10 mouse cellular contexts compared by ENCODE assay signal in genomic region chrX:139808085-139808484, GRCm38 (mm10). TPM values are rescaled to one million over a fixed set of nuclear protein-coding genes. Genes with fewer than 3 reads are reported as not detected.
DNase-seq lines count a peak whose midpoint lies in the region; ATAC-seq lines count a peak whose summit lies in the region.
"Had no signal": no experiment of that assay in that cellular context is flagged by ENCODE, and none has a peak within 500 bp of the region (broad histone marks: within the 10 kb centered on the region; RNA-seq: fewer than 3 reads in every experiment).

No protein-coding gene starts in this region.

- no peak overlapping the region for H3K27ac ChIP-seq in hindbrain, embryonic 14.5 days
- H3K27ac ChIP-seq: embryonic facial prominence, embryonic 12.5 days had no signal

- no peaks in the 10 kb centered on the region for H3K36me3 ChIP-seq in hindbrain, embryonic 14.5 days (replicated peaks; ENCODE audit: control insufficient read depth, insufficient read depth)
- H3K36me3 ChIP-seq: embryonic facial prominence, embryonic 12.5 days had no signal

- 45% methylated on average over 4 of the region's 4 CpGs for WGBS in hindbrain, embryonic 14.5 days

- peak; percentile 10 for DNase-seq in layer of hippocampus, adult 11-12 months (ENCODE audit: low spot score)
- DNase-seq in layer of hippocampus, postnatal 25 days (ENCODE audit: extremely low spot score in 1 of 2, low spot score in 1 of 2) = no peak
- peak; percentile 12 for DNase-seq in brain, embryonic 18.5 days (ENCODE audit: low read depth, low spot score)
- peak; percentile 28 for DNase-seq in hindbrain, embryonic 14.5 days (ENCODE audit: low spot score)
- peak; percentile 16 to 22 for DNase-seq in layer of hippocampus, postnatal 10 days (ENCODE audit: low spot score in 2 of 2)
- no peak for DNase-seq in heart, postnatal 36 days
- DNase-seq in heart, postnatal 14 days = no peak
- DNase-seq in heart, postnatal 25 days (ENCODE audit: low spot score) = no peak

- ATAC-seq in hindbrain, embryonic 14.5 days (ENCODE audit: low FRiP score) = peak; percentile 79; the same call in 1 of the 2 replicates

- peaks cover 6% of the 10 kb centered on the region; the same call in 1 of the 2 replicates for H3K27me3 ChIP-seq in hindbrain, embryonic 14.5 days (ENCODE audit: control insufficient read depth, insufficient read depth, low read length)
- H3K27me3 ChIP-seq: embryonic facial prominence, embryonic 12.5 days had no signal

- no peaks in the 10 kb centered on the region for H3K9me3 ChIP-seq in hindbrain, embryonic 14.5 days (ENCODE audit: control insufficient read depth, low read length)
- H3K9me3 ChIP-seq: embryonic facial prominence, embryonic 12.5 days had no signal

- no peak overlapping the region for H3K4me3 ChIP-seq in hindbrain, embryonic 14.5 days (replicated peaks; ENCODE audit: low read length)
- H3K4me3 ChIP-seq: embryonic facial prominence, embryonic 12.5 days had no signal

- no peak overlapping the region for H3K9ac ChIP-seq in hindbrain, embryonic 14.5 days
- H3K9ac ChIP-seq: embryonic facial prominence, embryonic 12.5 days had no signal

- intact Hi-C loops in heart, postnatal 36 days (cut with DNase I) = no loop called here
- intact Hi-C loops in heart, postnatal 14 days (cut with DNase I) = no loop called here
- intact Hi-C loops in heart, postnatal 25 days (cut with DNase I) = no loop called here

- H3K4me2 ChIP-seq in hindbrain, embryonic 14.5 days (replicated peaks) = no peak overlapping the region
- H3K4me2 ChIP-seq: embryonic facial prominence, embryonic 12.5 days had no signal

- no peaks in the 10 kb centered on the region for H3K4me1 ChIP-seq in hindbrain, embryonic 14.5 days (replicated peaks; ENCODE audit: control insufficient read depth, insufficient read depth, low read length)
- H3K4me1 ChIP-seq: embryonic facial prominence, embryonic 12.5 days had no signal

RNA-seq across cellular contexts. Expression of gene Cldn2, which starts 7.5 kb away (rescaled TPM):
- total RNA-seq in layer of hippocampus, postnatal 25 days (2021) = under 1 TPM; 0.44 to 0.56 TPM
- 0.83 and 1.2 TPM in 2 replicates for polyA plus RNA-seq in hindbrain, embryonic 14.5 days (2014; fragmentation: Nextera tagmentation; extraction: Ambion mirVana)
- total RNA-seq in layer of hippocampus, postnatal 10 days (2021) = 1 to 10 TPM in 1 of 2 experiments, under 1 TPM in 1; 0.91 to 3.1 TPM
- not detected for total RNA-seq in heart, postnatal 36 days (2021)
- total RNA-seq in heart, postnatal 14 days (2021) = not detected
- not detected for total RNA-seq in heart, postnatal 25 days (2021)

RNA-seq across cellular contexts. Expression of gene Ripply1, which starts 25.9 kb away (rescaled TPM):
- total RNA-seq in layer of hippocampus, postnatal 25 days (2021) = not detected
- polyA plus RNA-seq in hindbrain, embryonic 14.5 days (2014; fragmentation: Nextera tagmentation; extraction: Ambion mirVana) = not detected in 2 replicates
- total RNA-seq in layer of hippocampus, postnatal 10 days (2021) = not detected
- total RNA-seq in heart, postnatal 36 days (2021) = not detected
- total RNA-seq in heart, postnatal 14 days (2021) = not detected
- not detected for total RNA-seq in heart, postnatal 25 days (2021)
- total RNA-seq: layer of hippocampus, adult 18-20 months had no signal
- polyA plus RNA-seq: embryonic facial prominence, embryonic 12.5 days had no signal

Comparison
In these comparisons a context has a peak if more than half of its experiments do, and no peak if none do; other contexts are left out.
1. DNase-seq: peak in layer of hippocampus, adult 11-12 months (single experiment), brain, embryonic 18.5 days (single experiment), hindbrain, embryonic 14.5 days (single experiment) and layer of hippocampus, postnatal 10 days (2 of 2); none in layer of hippocampus, postnatal 25 days (0 of 2), heart, postnatal 36 days (0 of 2), heart, postnatal 14 days (0 of 2) and heart, postnatal 25 days (single experiment).